21 mouse cellular contexts compared by ENCODE assay signal in genomic region chr13:13791981-13792380, GRCm38 (mm10). TPM values are rescaled to one million over a fixed set of nuclear protein-coding genes. Genes with fewer than 3 reads are reported as not detected.
A peak's percentile ranks its signal among the peaks of the same experiment; 100 is the strongest.
DNase-seq lines count a peak whose midpoint lies in the region; ATAC-seq and TF ChIP-seq lines count a peak whose summit lies in the region.
"Had no signal": no experiment of that assay in that cellular context is flagged by ENCODE, and none has a peak within 500 bp of the region (broad histone marks: within the 10 kb centered on the region; RNA-seq: fewer than 3 reads in every experiment).

No protein-coding gene starts in this region.

- H3K4me2 ChIP-seq in kidney, embryonic 14.5 days (replicated peaks; ENCODE audit: low read depth, low read length) = no peak overlapping the region
- H3K4me2 ChIP-seq: embryonic facial prominence, embryonic 13.5 days; heart, embryonic 13.5 days; liver, embryonic 15.5 days had no signal

- 0 out of 2 replicates have a peak overlapping the region, but pooled peaks have one; percentile 64 for H3K27ac ChIP-seq in olfactory bulb, adult 2 months (ENCODE audit: insufficient read depth, low read depth, low read length)
- H3K27ac ChIP-seq in kidney, embryonic 14.5 days (ENCODE audit: low read depth, low read length) = no peak overlapping the region
- H3K27ac ChIP-seq: embryonic facial prominence, embryonic 13.5 days; forebrain, embryonic 10.5 days; heart, embryonic 13.5 days; liver, embryonic 15.5 days had no signal

- no peaks in the 10 kb centered on the region for H3K9me3 ChIP-seq in kidney, embryonic 14.5 days (ENCODE audit: control insufficient read depth, low read length)
- H3K9me3 ChIP-seq: embryonic facial prominence, embryonic 13.5 days; forebrain, embryonic 10.5 days; heart, embryonic 13.5 days; liver, embryonic 15.5 days had no signal

- H3K36me3 ChIP-seq in kidney, embryonic 14.5 days (ENCODE audit: control insufficient read depth, insufficient read depth, low read length) = no peaks in the 10 kb centered on the region
- H3K36me3 ChIP-seq: embryonic facial prominence, embryonic 13.5 days; forebrain, embryonic 10.5 days; heart, embryonic 13.5 days; liver, embryonic 15.5 days had no signal

- no peak for TF ChIP-seq CTCF in olfactory bulb, adult 2 months (IDR thresholded peaks at IDR 0.05; ENCODE audit: insufficient read depth, low read depth, low read length)

- peaks cover 26% of the 10 kb centered on the region for H3K4me1 ChIP-seq in olfactory bulb, adult 2 months (ENCODE audit: control insufficient read depth, insufficient read depth, low read length)
- H3K4me1 ChIP-seq in kidney, embryonic 14.5 days (ENCODE audit: control insufficient read depth, insufficient read depth, low read length) = no peaks in the 10 kb centered on the region
- H3K4me1 ChIP-seq: embryonic facial prominence, embryonic 13.5 days; forebrain, embryonic 10.5 days; heart, embryonic 13.5 days; liver, embryonic 15.5 days had no signal

- no peak overlapping the region for H3K9ac ChIP-seq in kidney, embryonic 14.5 days (ENCODE audit: low read depth, low read length)
- H3K9ac ChIP-seq: embryonic facial prominence, embryonic 13.5 days; heart, embryonic 13.5 days; liver, embryonic 15.5 days had no signal

- TF ChIP-seq POLR2A in olfactory bulb, adult 2 months (IDR thresholded peaks at IDR 0.05; ENCODE audit: insufficient read depth, low read depth, low read length) = no peak

- WGBS in olfactory bulb, adult 2 months = 43% methylated on average over 3 of the region's 3 CpGs
- 95% methylated on average over 3 of the region's 3 CpGs for WGBS in kidney, embryonic 14.5 days

- no peak overlapping the region for H3K4me3 ChIP-seq in olfactory bulb, adult 2 months (ENCODE audit: insufficient read depth, low read depth, low read length)
- H3K4me3 ChIP-seq in kidney, embryonic 14.5 days (ENCODE audit: low read length) = no peak overlapping the region
- H3K4me3 ChIP-seq: embryonic facial prominence, embryonic 13.5 days; forebrain, embryonic 10.5 days; heart, embryonic 13.5 days; liver, embryonic 15.5 days had no signal

- no peak for ATAC-seq in inflammation-experienced regulatory T-cells, adult 6 months
- no peak for ATAC-seq in kidney, embryonic 14.5 days (ENCODE audit: low FRiP score, low TSS enrichment)
- ATAC-seq: hindbrain, embryonic 16.5 days had no signal

- peak; percentile 89 for DNase-seq in right cerebral cortex, adult 18-20 months
- DNase-seq in right cerebral cortex, postnatal 4 days = no peak
- peak; percentile 4 for DNase-seq in fat pad, adult 2 months (ENCODE audit: extremely low read depth, low read depth, low spot score)
- DNase-seq in cerebellum, adult 9-10 months = no peak
- DNase-seq: adrenal gland, postnatal 25 days; cerebellum, adult 8-10 months; heart, postnatal 36 days; kidney, adult 18-20 months; kidney, postnatal 25 days; lung, postnatal 10 days; midbrain, embryonic 14.5 days; thymus, adult 18-20 months had no signal

- no peaks in the 10 kb centered on the region for H3K27me3 ChIP-seq in kidney, embryonic 14.5 days (ENCODE audit: control insufficient read depth, insufficient read depth, low read length)
- H3K27me3 ChIP-seq: CH12.LX had no signal

RNA-seq across cellular contexts. Expression of gene Gng4, which starts 8.1 kb away (rescaled TPM):
- polyA plus RNA-seq in olfactory bulb, adult 2 months (2012; ENCODE audit: insufficient read depth, insufficient read length, low replicate concordance, missing spikeins) = 369 and 482 TPM in 2 replicates
- polyA plus RNA-seq in inflammation-experienced regulatory T-cells, adult 6 months (2017; shearing (Covaris generic)) = not detected
- 0.19 and 0.24 TPM in 2 replicates for polyA plus RNA-seq in kidney, embryonic 14.5 days (2014; fragmentation: Nextera tagmentation; extraction: Ambion mirVana)

Comparison
In these comparisons a context has a peak if more than half of its experiments do, and no peak if none do; other contexts are left out.
1. DNase-seq: peak in right cerebral cortex, adult 18-20 months (single experiment) and fat pad, adult 2 months (single experiment); none in right cerebral cortex, postnatal 4 days (single experiment) and cerebellum, adult 9-10 months (single experiment).
2. RNA of gene Gng4, which starts 8.1 kb away (polyA plus RNA-seq): 369 to 482 TPM in olfactory bulb, adult 2 months; 0.19 to 0.24 TPM in kidney, embryonic 14.5 days and not detected in inflammation-experienced regulatory T-cells, adult 6 months; every median in the first group is over 100 times any median in the second.